Mouse (Mus musculus) neutrophil, adult 65 days (primary cell): ENCODE measurements around the gene Ebf1. TPM values are rescaled to one million over a fixed set of nuclear protein-coding genes. Genes with fewer than 3 reads are reported as not detected.

Experiments
- total RNA-seq: library from RNA; stranded (reverse); gene quantifications from 2 replicates; pipeline ENCODE4 v1.2.4, GENCODE M21; 2023

Gene Ebf1
- 5.1 and 8.4 TPM in 2 replicates for total RNA-seq

DNA sequence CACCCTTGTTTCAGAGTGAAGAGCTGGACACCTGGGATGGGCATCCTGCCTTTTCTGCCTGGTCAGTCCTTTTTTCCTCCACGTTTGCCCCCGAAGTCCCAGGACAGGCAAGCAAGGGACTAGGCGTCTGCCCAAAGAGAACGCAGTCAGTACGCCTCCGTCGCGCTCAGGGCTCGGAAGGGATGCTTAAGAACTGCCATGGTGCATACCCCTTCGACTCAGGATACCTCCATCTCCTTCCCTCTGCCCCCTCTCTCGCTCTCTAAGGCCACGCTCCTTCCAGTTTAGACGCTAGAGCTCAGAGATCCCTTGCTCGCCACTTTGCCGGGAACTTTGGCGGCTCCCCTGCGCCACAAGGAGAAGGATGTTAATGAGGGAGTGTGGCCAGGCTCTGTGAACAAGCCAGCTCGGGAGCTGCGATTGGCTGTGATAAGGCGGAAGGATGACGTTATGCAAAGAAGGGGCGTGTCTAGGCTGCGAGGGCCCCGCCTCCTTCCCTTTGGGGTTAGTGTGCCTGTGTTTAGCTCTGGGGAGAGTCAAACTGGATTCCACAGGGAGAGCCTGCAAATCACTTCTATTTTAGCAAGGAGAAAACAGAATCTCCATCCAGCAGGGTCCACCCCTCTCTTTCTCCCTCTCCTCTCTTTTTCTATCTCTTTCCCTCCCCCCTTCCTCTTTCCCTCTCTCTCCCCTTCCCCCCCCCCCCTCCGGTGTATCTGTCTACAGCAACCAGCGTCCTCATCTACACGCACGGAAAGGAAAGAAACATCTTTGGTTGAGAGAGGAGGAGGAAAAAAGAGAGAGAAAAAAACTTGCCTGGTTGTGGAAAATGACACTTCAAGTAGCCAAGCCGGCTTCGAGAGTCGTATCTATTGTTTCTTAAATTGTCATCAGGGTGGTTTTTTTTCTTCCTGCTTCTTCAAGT lies at the start of gene Ebf1:
Gene Ebf1, plus strand, starts transcription at position 530 of the 925 bp plus-strand sequence.

Other genes with a start within 250 kb of the Ebf1 start
- not detected in 2 replicates for gene Il12b, start 217.3 kb upstream of the Ebf1 start, total RNA-seq
- 29.1 and 36.2 TPM in 2 replicates for gene Ublcp1, start 146.8 kb upstream of the Ebf1 start, total RNA-seq
- gene Rnf145, start 98.4 kb upstream of the Ebf1 start, total RNA-seq = 59.6 and 95.5 TPM in 2 replicates